ENCODE assay signal across 17 mouse cellular contexts in the genomic region with DNA sequence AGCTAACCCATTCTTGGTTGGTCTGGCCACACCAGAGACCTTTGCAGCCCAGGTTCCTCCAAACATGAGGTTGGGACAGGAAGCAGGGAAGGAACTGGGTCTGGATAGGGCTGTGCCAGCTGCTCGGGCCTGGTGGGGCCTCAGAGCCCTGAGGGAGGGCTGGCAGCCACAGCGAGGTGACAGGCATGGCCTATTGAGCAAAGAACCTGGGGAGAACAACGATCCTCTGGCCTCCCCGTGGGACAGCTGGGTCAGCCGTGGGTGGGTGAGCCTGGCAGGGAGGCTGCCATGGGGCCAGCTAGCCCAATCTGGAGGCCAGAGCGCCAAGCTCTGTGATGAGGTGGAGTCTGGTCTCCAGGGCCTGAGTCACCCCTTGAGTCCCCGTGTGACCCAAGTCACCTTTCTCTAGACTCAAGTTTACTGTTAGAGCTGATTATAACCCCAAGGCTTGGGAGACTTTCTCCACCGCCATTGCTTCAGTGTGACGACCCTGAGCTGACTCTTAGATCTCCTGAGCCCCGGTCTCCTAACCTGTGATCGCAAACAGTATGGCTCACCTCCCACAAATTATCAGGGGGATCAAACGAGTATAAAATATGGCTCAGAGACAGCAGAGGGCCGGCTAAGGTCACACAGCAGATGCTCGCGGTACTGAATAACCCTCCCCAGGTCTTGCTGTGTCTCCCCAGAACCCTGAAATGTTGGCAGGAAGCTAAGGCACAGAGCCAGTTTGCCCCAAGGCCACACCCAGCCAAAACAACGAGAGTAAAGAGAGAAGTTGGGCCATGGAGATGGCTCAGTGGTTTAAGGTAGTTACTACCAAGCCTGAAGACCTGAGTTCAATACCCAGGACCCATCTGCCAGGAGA. TPM values are rescaled to one million over a fixed set of nuclear protein-coding genes. Genes with fewer than 3 reads are reported as not detected.
DNase-seq lines count a peak whose midpoint lies in the region; ATAC-seq lines count a peak whose summit lies in the region.
"Had no signal": no experiment of that assay in that cellular context is flagged by ENCODE, and none has a peak within 500 bp of the region (broad histone marks: within the 10 kb centered on the region; RNA-seq: fewer than 3 reads in every experiment).

No protein-coding gene starts in this region.

- DNase-seq in heart, postnatal 36 days, result no peak
- peak; percentile 54 for DNase-seq in ovary, postnatal 36 days (ENCODE audit: low spot score)
- no peak for DNase-seq in ovary, postnatal 14 days (ENCODE audit: low spot score)
- no peak for DNase-seq in limb, embryonic 10.5 days (ENCODE audit: low spot score)
- DNase-seq in forebrain, embryonic 10.5 days (ENCODE audit: extremely low spot score, low spot score), result no peak
- DNase-seq in embryo, embryonic 9.5 days (ENCODE audit: extremely low spot score), result no peak
- DNase-seq: lung, postnatal 14 days; right cerebral cortex, postnatal 4 days had no signal

- H3K36me3 ChIP-seq in heart, embryonic 13.5 days, result no peaks in the 10 kb centered on the region
- H3K36me3 ChIP-seq in limb, embryonic 10.5 days, result no peaks in the 10 kb centered on the region
- H3K36me3 ChIP-seq in forebrain, embryonic 10.5 days (replicated peaks), result no peaks in the 10 kb centered on the region
- H3K36me3 ChIP-seq: embryonic facial prominence, embryonic 10.5 days; hindbrain, embryonic 10.5 days; kidney, embryonic 15.5 days had no signal

- H3K27ac ChIP-seq in heart, embryonic 13.5 days (replicated peaks), result no peak overlapping the region
- peak overlapping the region; percentile 77 for H3K27ac ChIP-seq in brown adipose tissue, adult 24 weeks (replicated peaks; ENCODE audit: low read depth, low read length)
- H3K27ac ChIP-seq in limb, embryonic 10.5 days, result no peak overlapping the region
- H3K27ac ChIP-seq in forebrain, embryonic 10.5 days, result no peak overlapping the region
- H3K27ac ChIP-seq: embryonic facial prominence, embryonic 10.5 days; hindbrain, embryonic 10.5 days; kidney, embryonic 15.5 days had no signal

- peaks cover 21% of the 10 kb centered on the region for H3K4me1 ChIP-seq in heart, embryonic 13.5 days
- H3K4me1 ChIP-seq in brown adipose tissue, adult 24 weeks (ENCODE audit: control insufficient read depth, insufficient read depth, insufficient read length, low read length), result peaks cover 8% of the 10 kb centered on the region; the same call in 1 of the 2 replicates
- peaks cover 28% of the 10 kb centered on the region for H3K4me1 ChIP-seq in limb, embryonic 10.5 days
- H3K4me1 ChIP-seq in forebrain, embryonic 10.5 days, result peaks cover 26% of the 10 kb centered on the region

- H3K9ac ChIP-seq in heart, embryonic 13.5 days, result peak overlapping the region; percentile 16; the same call in 1 of the 2 replicates
- H3K9ac ChIP-seq: kidney, embryonic 15.5 days had no signal

- no peak overlapping the region for H3K4me2 ChIP-seq in heart, embryonic 13.5 days
- H3K4me2 ChIP-seq: heart, embryonic 11.5 days; kidney, embryonic 15.5 days; midbrain, embryonic 11.5 days had no signal

- peaks cover 40% of the 10 kb centered on the region for H3K27me3 ChIP-seq in heart, embryonic 13.5 days (replicated peaks)
- peaks cover 63% of the 10 kb centered on the region for H3K27me3 ChIP-seq in limb, embryonic 10.5 days (ENCODE audit: low read depth, poor library complexity, severe bottlenecking)
- peaks cover 70% of the 10 kb centered on the region for H3K27me3 ChIP-seq in forebrain, embryonic 10.5 days (ENCODE audit: poor library complexity, severe bottlenecking)

- intact Hi-C loops in heart, postnatal 36 days (cut with DNase I), result loop anchor here (10.0 kb wide), 1 partner anchor 388 kb away; no protein-coding TSS in a partner anchor

- no peak overlapping the region for H3K4me3 ChIP-seq in heart, embryonic 13.5 days
- H3K4me3 ChIP-seq in brown adipose tissue, adult 24 weeks (ENCODE audit: insufficient read depth, low read depth, low read length), result no peak overlapping the region
- H3K4me3 ChIP-seq in limb, embryonic 10.5 days, result no peak overlapping the region
- no peak overlapping the region for H3K4me3 ChIP-seq in forebrain, embryonic 10.5 days
- H3K4me3 ChIP-seq: embryonic facial prominence, embryonic 10.5 days; hindbrain, embryonic 10.5 days; kidney, embryonic 15.5 days had no signal

- no peaks in the 10 kb centered on the region for H3K9me3 ChIP-seq in heart, embryonic 13.5 days
- H3K9me3 ChIP-seq in limb, embryonic 10.5 days (replicated peaks), result no peaks in the 10 kb centered on the region
- H3K9me3 ChIP-seq in forebrain, embryonic 10.5 days, result no peaks in the 10 kb centered on the region
- H3K9me3 ChIP-seq: embryonic facial prominence, embryonic 10.5 days; hindbrain, embryonic 10.5 days; kidney, embryonic 15.5 days had no signal

- 85% methylated on average over 16 of the region's 16 CpGs for WGBS in heart, embryonic 13.5 days
- 77% methylated on average over 16 of the region's 16 CpGs for WGBS in limb, embryonic 10.5 days
- 82% methylated on average over 16 of the region's 16 CpGs for WGBS in forebrain, embryonic 10.5 days

- ATAC-seq in heart, embryonic 13.5 days (ENCODE audit: extremely low read depth, insufficient number of reproducible peaks, low FRiP score, low TSS enrichment), result no peak
- ATAC-seq: CD4-positive, CD25-positive, alpha-beta regulatory T cell, adult 4 months had no signal

RNA-seq across cellular contexts. Expression of gene Cebpb, which starts 2.1 kb away (rescaled TPM):
- 2.0 and 4.5 TPM in 2 replicates for polyA plus RNA-seq in heart, embryonic 13.5 days (2015; fragmentation: Nextera tagmentation; extraction: Ambion mirVana)
- total RNA-seq in heart, postnatal 36 days (2021), result 100 to 1,000 TPM in 1 of 2 experiments, 10 to 100 TPM in 1; 93.7 to 108 TPM
- polyA plus RNA-seq in brown adipose tissue, adult 24 weeks (2012; ENCODE audit: insufficient read depth, insufficient read length, missing spikeins), result 226 and 227 TPM in 2 replicates
- polyA plus RNA-seq in limb, embryonic 10.5 days (2016; fragmentation: Nextera tagmentation; extraction: Ambion mirVana), result 1.2 and 2.2 TPM in 2 replicates
- 0.33 and 0.44 TPM in 2 replicates for polyA plus RNA-seq in forebrain, embryonic 10.5 days (2016; fragmentation: Nextera tagmentation; extraction: Ambion mirVana)

RNA-seq across cellular contexts. Expression of gene Tmem189, which starts 3.0 kb away (rescaled TPM):
- 37.4 and 37.6 TPM in 2 replicates for polyA plus RNA-seq in heart, embryonic 13.5 days (2015; fragmentation: Nextera tagmentation; extraction: Ambion mirVana)
- total RNA-seq in heart, postnatal 36 days (2021), result 10 to 100 TPM; 26.6 to 29.9 TPM
- polyA plus RNA-seq in brown adipose tissue, adult 24 weeks (2012; ENCODE audit: insufficient read depth, insufficient read length, missing spikeins), result 12.7 and 19.3 TPM in 2 replicates
- 41.9 and 43.2 TPM in 2 replicates for polyA plus RNA-seq in limb, embryonic 10.5 days (2016; fragmentation: Nextera tagmentation; extraction: Ambion mirVana)
- polyA plus RNA-seq in forebrain, embryonic 10.5 days (2016; fragmentation: Nextera tagmentation; extraction: Ambion mirVana), result 31.5 and 34.2 TPM in 2 replicates

RNA-seq across cellular contexts. Expression of gene Gm20431, which starts 25.3 kb away (rescaled TPM):
- 1.9 and 4.5 TPM in 2 replicates for polyA plus RNA-seq in heart, embryonic 13.5 days (2015; fragmentation: Nextera tagmentation; extraction: Ambion mirVana)
- total RNA-seq in heart, postnatal 36 days (2021), result 10 to 100 TPM; 14.0 to 20.7 TPM
- 1.3 TPM in 1 of 2 replicates, not detected in the other for polyA plus RNA-seq in brown adipose tissue, adult 24 weeks (2012; ENCODE audit: insufficient read depth, insufficient read length, missing spikeins)
- polyA plus RNA-seq in limb, embryonic 10.5 days (2016; fragmentation: Nextera tagmentation; extraction: Ambion mirVana), result 1.0 and 4.0 TPM in 2 replicates
- 2.7 and 4.9 TPM in 2 replicates for polyA plus RNA-seq in forebrain, embryonic 10.5 days (2016; fragmentation: Nextera tagmentation; extraction: Ambion mirVana)
- polyA plus RNA-seq: CD4-positive, CD25-positive, alpha-beta regulatory T cell, adult 4 months; urinary bladder, adult 2 months had no signal

RNA-seq across cellular contexts. Expression of gene Ube2v1, which starts 54.7 kb away (rescaled TPM):
- polyA plus RNA-seq in heart, embryonic 13.5 days (2015; fragmentation: Nextera tagmentation; extraction: Ambion mirVana), result 216 and 229 TPM in 2 replicates
- total RNA-seq in heart, postnatal 36 days (2021), result 100 to 1,000 TPM; 111 to 114 TPM
- polyA plus RNA-seq in brown adipose tissue, adult 24 weeks (2012; ENCODE audit: insufficient read depth, insufficient read length, missing spikeins), result 113 and 141 TPM in 2 replicates
- polyA plus RNA-seq in limb, embryonic 10.5 days (2016; fragmentation: Nextera tagmentation; extraction: Ambion mirVana), result 375 and 404 TPM in 2 replicates
- polyA plus RNA-seq in forebrain, embryonic 10.5 days (2016; fragmentation: Nextera tagmentation; extraction: Ambion mirVana), result 414 and 416 TPM in 2 replicates

Comparison
In these comparisons a context has a peak if more than half of its experiments do, and no peak if none do; other contexts are left out.
1. RNA of gene Cebpb, which starts 2.1 kb away (polyA plus RNA-seq): 226 to 227 TPM in brown adipose tissue, adult 24 weeks; 2.0 to 4.5 TPM in heart, embryonic 13.5 days, 1.2 to 2.2 TPM in limb, embryonic 10.5 days and 0.33 to 0.44 TPM in forebrain, embryonic 10.5 days; every median in the first group is over 10 times any median in the second.